Comparison of ENCODE assay signal across 18 mouse cellular contexts in the genomic region with DNA sequence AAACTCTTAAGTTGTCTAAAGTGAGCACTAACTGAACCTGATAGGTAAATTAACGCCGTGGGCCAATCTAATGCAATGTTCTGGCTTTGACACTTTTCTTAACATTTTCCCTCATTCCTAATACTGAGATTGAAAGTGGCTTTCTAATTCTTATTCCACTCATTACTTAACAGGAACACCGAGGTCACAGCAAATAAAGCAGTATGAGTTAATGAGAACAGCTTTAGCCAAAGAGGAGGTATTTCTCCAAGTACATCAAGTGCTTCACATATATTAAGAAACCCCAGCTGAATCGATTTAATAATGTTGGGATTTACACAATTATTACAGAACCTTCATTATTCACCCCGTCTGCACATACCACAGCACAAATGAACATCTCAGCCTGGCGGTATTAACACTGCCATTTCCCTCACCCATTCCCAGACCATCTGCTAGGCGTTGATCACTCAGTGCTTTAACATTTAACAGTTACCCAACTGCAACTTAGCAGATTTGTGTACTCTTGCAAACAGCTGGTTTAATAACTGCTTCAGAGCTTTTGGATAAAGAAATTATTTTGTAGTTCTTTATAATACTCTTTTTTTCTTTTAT.
DNase-seq lines count a peak whose midpoint lies in the region; ATAC-seq lines count a peak whose summit lies in the region.
"Had no signal": no experiment of that assay in that cellular context is flagged by ENCODE, and none has a peak within 500 bp of the region (broad histone marks: within the 10 kb centered on the region; RNA-seq: fewer than 3 reads in every experiment).

No protein-coding gene starts in this region.

- no peak overlapping the region for H3K9ac ChIP-seq in hindbrain, embryonic 15.5 days
- H3K9ac ChIP-seq in hindbrain, embryonic 11.5 days (ENCODE audit: low read depth, low read length) = no peak overlapping the region
- H3K9ac ChIP-seq in forebrain, embryonic 12.5 days = no peak overlapping the region
- no peak overlapping the region for H3K9ac ChIP-seq in midbrain, embryonic 16.5 days (ENCODE audit: low read depth, low read length)
- H3K9ac ChIP-seq: liver, embryonic 12.5 days had no signal

- 58% methylated on average over 7 of the region's 7 CpGs for WGBS in hindbrain, embryonic 15.5 days
- WGBS in hindbrain, embryonic 11.5 days = 86% methylated on average over 7 of the region's 7 CpGs
- WGBS in forebrain, embryonic 12.5 days = 53% methylated on average over 7 of the region's 7 CpGs
- WGBS in midbrain, embryonic 16.5 days = 57% methylated on average over 7 of the region's 7 CpGs

- no peak overlapping the region for H3K4me2 ChIP-seq in hindbrain, embryonic 15.5 days
- H3K4me2 ChIP-seq in hindbrain, embryonic 11.5 days (replicated peaks; ENCODE audit: low read depth, low read length) = no peak overlapping the region
- H3K4me2 ChIP-seq in forebrain, embryonic 12.5 days = no peak overlapping the region
- H3K4me2 ChIP-seq in midbrain, embryonic 16.5 days (ENCODE audit: low read length) = no peak overlapping the region
- H3K4me2 ChIP-seq: liver, embryonic 12.5 days had no signal

- no peak for DNase-seq in hindbrain, embryonic 11.5 days (ENCODE audit: low spot score)
- DNase-seq in layer of hippocampus, adult 9-10 months (ENCODE audit: low spot score) = peak; percentile 10
- no peak for DNase-seq in kidney, postnatal 36 days
- DNase-seq in c-Kit-positive CD71-positive TER-119-positive erythroid progenitor cells, embryonic 14.5 days (ENCODE audit: low spot score) = no peak
- no peak for DNase-seq in adrenal gland, postnatal 14 days
- DNase-seq: cerebellum, adult 9-10 months; gastrocnemius, postnatal 10 days; heart, postnatal 36 days; kidney, adult 11 months; kidney, postnatal 14 days; thymus, postnatal 36 days had no signal

- no peak overlapping the region for H3K27ac ChIP-seq in hindbrain, embryonic 15.5 days (replicated peaks)
- H3K27ac ChIP-seq in hindbrain, embryonic 11.5 days (ENCODE audit: low read depth, low read length) = no peak overlapping the region
- no peak overlapping the region for H3K27ac ChIP-seq in forebrain, embryonic 12.5 days
- no peak overlapping the region for H3K27ac ChIP-seq in midbrain, embryonic 16.5 days (ENCODE audit: low read length)
- H3K27ac ChIP-seq: heart, embryonic 10.5 days; liver, embryonic 12.5 days had no signal

- H3K4me3 ChIP-seq in hindbrain, embryonic 15.5 days = no peak overlapping the region
- no peak overlapping the region for H3K4me3 ChIP-seq in hindbrain, embryonic 11.5 days (ENCODE audit: low read depth, low read length)
- H3K4me3 ChIP-seq in forebrain, embryonic 12.5 days (replicated peaks) = no peak overlapping the region
- H3K4me3 ChIP-seq in midbrain, embryonic 16.5 days (ENCODE audit: low read depth, low read length) = no peak overlapping the region
- H3K4me3 ChIP-seq: heart, embryonic 10.5 days; liver, embryonic 12.5 days; myocyte had no signal

- H3K4me1 ChIP-seq in hindbrain, embryonic 15.5 days (replicated peaks) = no peaks in the 10 kb centered on the region
- no peaks in the 10 kb centered on the region for H3K4me1 ChIP-seq in hindbrain, embryonic 11.5 days (replicated peaks; ENCODE audit: control insufficient read depth, insufficient read depth, low read length)
- no peaks in the 10 kb centered on the region for H3K4me1 ChIP-seq in forebrain, embryonic 12.5 days
- no peaks in the 10 kb centered on the region for H3K4me1 ChIP-seq in midbrain, embryonic 16.5 days (ENCODE audit: control insufficient read depth, insufficient read depth, low read length)
- H3K4me1 ChIP-seq: heart, embryonic 10.5 days; liver, embryonic 12.5 days had no signal

- H3K9me3 ChIP-seq in hindbrain, embryonic 15.5 days = no peaks in the 10 kb centered on the region; the same call in 1 of the 2 replicates
- no peaks in the 10 kb centered on the region for H3K9me3 ChIP-seq in hindbrain, embryonic 11.5 days (ENCODE audit: control insufficient read depth, low read length)
- no peaks in the 10 kb centered on the region for H3K9me3 ChIP-seq in forebrain, embryonic 12.5 days
- H3K9me3 ChIP-seq in midbrain, embryonic 16.5 days (replicated peaks; ENCODE audit: control insufficient read depth, low read length, poor library complexity, severe bottlenecking) = no peaks in the 10 kb centered on the region
- H3K9me3 ChIP-seq: heart, embryonic 10.5 days; liver, embryonic 12.5 days had no signal

- no peaks in the 10 kb centered on the region for H3K36me3 ChIP-seq in hindbrain, embryonic 15.5 days
- H3K36me3 ChIP-seq in hindbrain, embryonic 11.5 days (ENCODE audit: control insufficient read depth, insufficient read depth, low read length) = no peaks in the 10 kb centered on the region
- no peaks in the 10 kb centered on the region for H3K36me3 ChIP-seq in forebrain, embryonic 12.5 days (replicated peaks)
- H3K36me3 ChIP-seq in midbrain, embryonic 16.5 days (ENCODE audit: control insufficient read depth, insufficient read depth, low read length) = no peaks in the 10 kb centered on the region
- H3K36me3 ChIP-seq: heart, embryonic 10.5 days; liver, embryonic 12.5 days had no signal

- no peaks in the 10 kb centered on the region for H3K27me3 ChIP-seq in hindbrain, embryonic 15.5 days
- H3K27me3 ChIP-seq in hindbrain, embryonic 11.5 days (ENCODE audit: control insufficient read depth, insufficient read depth, low read length) = no peaks in the 10 kb centered on the region
- no peaks in the 10 kb centered on the region for H3K27me3 ChIP-seq in forebrain, embryonic 12.5 days
- H3K27me3 ChIP-seq in midbrain, embryonic 16.5 days (ENCODE audit: control insufficient read depth, insufficient read depth, low read depth, low read length) = no peaks in the 10 kb centered on the region
- H3K27me3 ChIP-seq: liver, embryonic 12.5 days; Patski had no signal

- peak; percentile 81 for ATAC-seq in hindbrain, embryonic 15.5 days (ENCODE audit: low FRiP score, low read depth)
- no peak for ATAC-seq in hindbrain, embryonic 11.5 days (ENCODE audit: low FRiP score)
- ATAC-seq in forebrain, embryonic 12.5 days (ENCODE audit: low FRiP score) = peak; percentile 81
- ATAC-seq in midbrain, embryonic 16.5 days = peak; percentile 75
- ATAC-seq: liver, embryonic 12.5 days; Patski had no signal
